Mouse (Mus musculus) Patski (cell line): ENCODE measurements around the gene Gm20834. TPM values are rescaled to one million over a fixed set of nuclear protein-coding genes. Genes with fewer than 3 reads are reported as not detected.
"Not testable (repeated sequence)": the region's sequence is repeated elsewhere in the genome, so short reads cannot be mapped to it uniquely, and the experiment has no call there.

Source experiments
- ATAC-seq: fragments of 100-300 bp; one replicate; pipeline ENCODE4 v1.8.0; 2021
- CTCF ChIA-PET: fragments of 350-600 bp; sonication (Branson Sonifier 250); formaldehyde crosslinking; loops from one replicate; lab custom pipeline; 2022; ENCODE audit warnings: inconsistent platforms; lab: Charles Lee
- POLR2A ChIA-PET: fragments of 350-600 bp; sonication (Branson Sonifier 250); formaldehyde crosslinking; loops from one replicate; lab custom pipeline; 2022; ENCODE audit warnings: antibody characterized with exemption, inconsistent platforms; lab: Charles Lee
- DNase-seq: peaks from one replicate; pipeline ENCODE4 v3.0.0-alpha.2; 2011; ENCODE audit warnings: low read depth, low spot score
- H3K27me3 ChIP-seq: fragments of 371-371 bp; one replicate; pipeline ENCODE4 v1.5.1; 2021
- in situ Hi-C: fragments of 300-500 bp; cut with MboI; formaldehyde crosslinking; loops from 3 replicates; pipeline ENCODE4 v1.11.1; 2018; ENCODE audit warnings: low pct_unique_long_range_greater_than_20kb, mixed read lengths
- polyA plus RNA-seq: library from polyadenylated mRNA; unstranded; gene quantifications from one replicate; pipeline ENCODE4 v1.2.3, GENCODE M21; 2021

Gm20834 gene
- not detected for polyA plus RNA-seq

- DNase-seq, CTCF ChIA-PET, in situ Hi-C loops, ATAC-seq, H3K27me3 ChIP-seq, POLR2A ChIA-PET: not testable (repeated sequence)
These were observed at the start of gene Gm20834 for GRCm38 (mm10) chrY:10324489-10324888. Gm20834 (minus strand) TSS chrY:10324589.

Other genes with a start within 250 kb of the Gm20834 start
- not detected for gene Gm21310, start 177.4 kb downstream of the Gm20834 start, polyA plus RNA-seq
- gene Gm28510, start 88.1 kb upstream of the Gm20834 start, polyA plus RNA-seq, result not detected
- not detected for gene Gm20737, start 211.5 kb upstream of the Gm20834 start, polyA plus RNA-seq
- not detected for gene Gm21775, start 228.9 kb upstream of the Gm20834 start, polyA plus RNA-seq